Mouse (Mus musculus) regulatory T cell (primary cell): ENCODE results near the gene Mif4gd.

Experiments
- in situ Hi-C: fragments of 300-600 bp; cut with MboI, MseI; formaldehyde crosslinking; loops from one replicate; pipeline ENCODE4 v1.15.1; 2025; ENCODE audit warnings: high pct_unique_total_duplicates

Gene Mif4gd

GRCm38 (mm10) chr11:115612410-115613137 lies at the start of gene Mif4gd:
TSS of gene Mif4gd (minus strand) at chr11:115612969.
- in situ Hi-C loops: no loop called here

GRCm38 (mm10) chr11:115660376-115660775 lies 47.6 kb upstream of the Mif4gd start:
- in situ Hi-C loops: no loop called here

GRCm38 (mm10) chr11:115658521-115658920 lies 45.8 kb upstream of the Mif4gd start:
- in situ Hi-C loops: no loop called here

GRCm38 (mm10) chr11:115654128-115654527 lies 41.4 kb upstream of the Mif4gd start:
- in situ Hi-C loops: no loop called here

- in situ Hi-C loops: no loop called here
Measured at GRCm38 (mm10) chr11:115653194-115653593, 40.4 kb upstream of the Mif4gd start.

- in situ Hi-C loops: no loop called here
Measured at GRCm38 (mm10) chr11:115651680-115652079, 38.9 kb upstream of the Mif4gd start.

- in situ Hi-C loops: loop anchor here (5.0 to 25.0 kb wide), 2 partner anchors 63 to 1688 kb away; no protein-coding TSS in a partner anchor
Measured at GRCm38 (mm10) chr11:115649706-115650105, 36.9 kb upstream of the Mif4gd start.

- in situ Hi-C loops: loop anchor here (5.0 to 25.0 kb wide), 2 partner anchors 65 to 1690 kb away; no protein-coding TSS in a partner anchor
Measured at GRCm38 (mm10) chr11:115647459-115647858, 34.7 kb upstream of the Mif4gd start.

GRCm38 (mm10) chr11:115646439-115646838 lies 33.7 kb upstream of the Mif4gd start:
- in situ Hi-C loops: loop anchor here (5.0 to 25.0 kb wide), 2 partner anchors 66 to 1691 kb away; no protein-coding TSS in a partner anchor

- in situ Hi-C loops: loop anchor here (5.0 to 25.0 kb wide), 2 partner anchors 67 to 1692 kb away; no protein-coding TSS in a partner anchor
Measured at GRCm38 (mm10) chr11:115645498-115645897, 32.7 kb upstream of the Mif4gd start.

GRCm38 (mm10) chr11:115644308-115644707 lies 31.5 kb upstream of the Mif4gd start:
- in situ Hi-C loops: loop anchor here (25.0 kb wide), 1 partner anchor 1693 kb away; no protein-coding TSS in a partner anchor

GRCm38 (mm10) chr11:115643265-115643664 lies 30.5 kb upstream of the Mif4gd start:
- in situ Hi-C loops: loop anchor here (25.0 kb wide), 1 partner anchor 1694 kb away; no protein-coding TSS in a partner anchor

- in situ Hi-C loops: loop anchor here (25.0 kb wide), 1 partner anchor 1695 kb away; no protein-coding TSS in a partner anchor
Measured at GRCm38 (mm10) chr11:115642705-115643104, 29.9 kb upstream of the Mif4gd start.

- in situ Hi-C loops: loop anchor here (25.0 kb wide), 1 partner anchor 1696 kb away; no protein-coding TSS in a partner anchor
Measured at GRCm38 (mm10) chr11:115641664-115642036, 28.9 kb upstream of the Mif4gd start.

- in situ Hi-C loops: loop anchor here (25.0 kb wide), 1 partner anchor 1696 kb away; no protein-coding TSS in a partner anchor
Measured at GRCm38 (mm10) chr11:115640978-115641663, 28.4 kb upstream of the Mif4gd start.

GRCm38 (mm10) chr11:115640311-115640828 lies 27.6 kb upstream of the Mif4gd start:
- in situ Hi-C loops: loop anchor here (25.0 kb wide), 1 partner anchor 1697 kb away; no protein-coding TSS in a partner anchor

- in situ Hi-C loops: loop anchor here (10.0 to 25.0 kb wide), 2 partner anchors 475 to 1698 kb away; partner anchors contain the start of gene Slc9a3r1
Measured at GRCm38 (mm10) chr11:115639540-115639939, 26.8 kb upstream of the Mif4gd start.

- in situ Hi-C loops: loop anchor here (10.0 to 25.0 kb wide), 2 partner anchors 474 to 1699 kb away; partner anchors contain the start of gene Slc9a3r1
Measured at GRCm38 (mm10) chr11:115638498-115639409, 26.0 kb upstream of the Mif4gd start.

GRCm38 (mm10) chr11:115636960-115637359 lies 24.2 kb upstream of the Mif4gd start:
- in situ Hi-C loops: loop anchor here (10.0 to 25.0 kb wide), 2 partner anchors 472 to 1700 kb away; partner anchors contain the start of gene Slc9a3r1

GRCm38 (mm10) chr11:115635484-115635883 lies 22.7 kb upstream of the Mif4gd start:
- in situ Hi-C loops: loop anchor here (10.0 to 25.0 kb wide), 2 partner anchors 471 to 1702 kb away; partner anchors contain the start of gene Slc9a3r1
